Mouse (Mus musculus) CD8-positive naive resting alpha-beta T cell, adult 2 months (primary cell): ENCODE measurements around the gene Hes7.
A peak's percentile ranks its signal among the peaks of the same experiment; 100 is the strongest.

Experiments used
- DNase-seq, 2 experiments: peaks; one replicate each; pipeline ENCODE4 v3.0.0; 2022; ENCODE audit warnings: low read depth in 2 of 2, low spot score in 2 of 2

Hes7 gene

GRCm38 (mm10) chr11:69117737-69118695 is 2.2 kb upstream of the Hes7 start:
- peak; percentile 56 to 61 for DNase-seq

- DNase-seq = peak; percentile 90
Measured at GRCm38 (mm10) chr11:69118765-69119164, 1.4 kb upstream of the Hes7 start.

GRCm38 (mm10) chr11:69119446-69120155 is 603 bp upstream of the Hes7 start:
- DNase-seq = no peak

DNA sequence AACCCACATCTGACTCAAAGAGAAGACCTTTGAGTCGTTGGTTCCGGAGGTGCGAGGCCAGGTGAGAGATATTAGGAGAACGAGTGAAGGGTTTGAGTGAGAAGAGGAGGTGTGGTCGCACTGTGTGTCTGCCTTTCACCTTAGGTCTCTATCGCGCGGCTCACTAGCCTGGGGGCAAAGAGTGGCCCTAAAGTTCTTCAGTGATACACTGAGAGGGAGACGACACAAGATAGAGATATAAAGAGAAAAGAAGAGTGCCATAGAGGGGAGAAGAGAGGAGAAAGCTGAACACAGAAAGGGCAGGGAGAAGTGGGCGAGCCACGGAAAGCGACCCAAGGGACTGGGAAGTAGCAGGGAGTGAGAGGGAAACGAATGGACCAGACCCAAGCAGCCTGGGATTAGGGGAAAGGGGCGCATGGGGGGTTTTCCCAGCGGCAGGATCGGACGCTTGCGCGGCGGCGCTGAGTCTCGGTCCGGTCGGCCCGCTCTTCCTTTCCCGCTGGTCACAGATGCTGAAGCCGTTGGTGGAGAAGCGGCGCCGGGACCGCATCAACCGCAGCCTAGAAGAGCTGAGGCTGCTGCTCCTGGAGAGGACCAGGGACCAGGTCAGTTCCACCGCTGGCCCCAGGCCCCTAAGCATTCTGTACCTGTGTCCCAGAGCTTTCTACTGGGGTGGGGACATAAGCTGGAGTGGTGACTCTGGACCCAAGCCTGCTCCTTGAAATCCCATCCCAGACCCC is 967 bp downstream of the Hes7 start:
- no peak for DNase-seq

GRCm38 (mm10) chr11:69121741-69122335 is 1.6 kb downstream of the Hes7 start:
- DNase-seq = no peak

DNA sequence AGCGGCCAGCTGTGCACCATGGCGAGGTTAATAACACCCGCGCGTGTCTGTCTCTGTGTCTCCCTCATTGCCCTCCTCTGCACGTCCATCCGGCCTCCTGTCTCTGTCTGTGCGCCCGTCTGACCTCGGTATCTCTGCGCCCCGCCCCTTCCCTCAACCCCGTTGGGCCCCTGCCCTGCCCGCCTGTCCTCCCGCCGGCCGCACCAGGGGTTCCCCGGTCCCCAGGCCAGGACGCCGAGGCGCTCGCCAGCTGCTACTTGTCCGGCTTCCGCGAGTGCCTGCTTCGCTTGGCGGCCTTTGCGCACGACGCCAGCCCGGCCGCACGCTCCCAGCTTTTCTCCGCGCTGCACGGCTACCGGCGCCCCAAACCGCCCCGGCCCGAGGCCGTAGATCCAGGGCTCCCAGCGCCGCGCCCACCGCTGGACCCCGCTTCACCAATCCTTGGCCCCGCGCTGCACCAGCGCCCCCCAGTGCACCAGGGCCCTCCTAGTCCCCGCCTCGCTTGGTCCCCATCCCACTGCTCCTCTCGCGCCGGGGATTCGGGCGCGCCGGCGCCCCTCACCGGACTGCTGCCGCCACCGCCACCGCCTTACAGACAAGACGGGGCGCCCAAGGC is 2.2 kb downstream of the Hes7 start, which contains the start of gene 9130213A22Rik:
9130213A22Rik (minus strand) TSS at position 254 of the 616 bp plus-strand sequence.
- DNase-seq = peak; percentile 60

GRCm38 (mm10) chr11:69123056-69123692 is 3.0 kb downstream of the Hes7 start:
- peak; percentile 83 to 89 for DNase-seq

GRCm38 (mm10) chr11:69123693-69124497 is 3.7 kb downstream of the Hes7 start:
- peak; percentile 64 to 66 for DNase-seq

GRCm38 (mm10) chr11:69124498-69124847 is 4.3 kb downstream of the Hes7 start:
- DNase-seq = peak; percentile 73 to 83

DNA sequence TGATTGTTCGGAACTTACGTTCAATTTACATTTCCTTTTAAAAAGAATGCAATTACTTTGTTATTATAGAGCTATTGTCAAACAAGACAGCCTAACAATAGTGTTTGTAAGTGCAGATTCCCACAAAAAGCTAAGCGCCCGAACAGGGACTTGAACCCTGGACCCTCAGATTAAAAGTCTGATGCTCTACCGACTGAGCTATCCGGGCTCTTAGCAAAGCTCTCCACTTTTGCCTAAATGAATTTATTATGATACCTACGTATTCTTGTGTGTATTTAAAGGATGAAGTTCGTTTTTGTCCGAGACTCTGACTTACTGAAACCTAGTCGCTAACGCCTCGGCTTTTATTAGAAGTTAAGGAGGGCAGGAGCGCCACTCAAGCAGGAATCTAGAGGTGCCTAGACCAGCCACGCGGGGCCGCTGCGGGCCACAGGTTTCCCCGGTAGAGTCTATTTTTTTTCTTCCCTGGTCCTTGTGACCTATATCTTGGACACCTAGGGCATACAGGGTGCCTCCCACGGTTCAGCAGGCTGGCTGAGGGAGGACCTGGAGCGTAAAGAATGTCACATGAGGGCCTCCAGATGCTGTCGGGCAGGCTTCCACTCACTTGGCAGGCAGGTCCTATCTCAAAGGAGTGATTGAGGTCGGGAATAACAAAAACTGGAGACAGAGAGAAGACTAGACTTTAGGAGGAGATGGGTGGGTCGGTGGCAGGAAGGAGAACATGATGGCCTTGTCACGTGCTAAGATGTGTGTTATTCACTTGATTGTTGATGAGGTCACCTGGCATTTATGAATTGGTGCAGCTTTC is 5.0 kb downstream of the Hes7 start:
- DNase-seq = peak; percentile 82 to 83

GRCm38 (mm10) chr11:69125852-69125918 is 5.5 kb downstream of the Hes7 start, which contains the start of gene Aloxe3:
Gene Aloxe3 (plus strand): TSS chr11:69125896.
- no peak for DNase-seq

DNA sequence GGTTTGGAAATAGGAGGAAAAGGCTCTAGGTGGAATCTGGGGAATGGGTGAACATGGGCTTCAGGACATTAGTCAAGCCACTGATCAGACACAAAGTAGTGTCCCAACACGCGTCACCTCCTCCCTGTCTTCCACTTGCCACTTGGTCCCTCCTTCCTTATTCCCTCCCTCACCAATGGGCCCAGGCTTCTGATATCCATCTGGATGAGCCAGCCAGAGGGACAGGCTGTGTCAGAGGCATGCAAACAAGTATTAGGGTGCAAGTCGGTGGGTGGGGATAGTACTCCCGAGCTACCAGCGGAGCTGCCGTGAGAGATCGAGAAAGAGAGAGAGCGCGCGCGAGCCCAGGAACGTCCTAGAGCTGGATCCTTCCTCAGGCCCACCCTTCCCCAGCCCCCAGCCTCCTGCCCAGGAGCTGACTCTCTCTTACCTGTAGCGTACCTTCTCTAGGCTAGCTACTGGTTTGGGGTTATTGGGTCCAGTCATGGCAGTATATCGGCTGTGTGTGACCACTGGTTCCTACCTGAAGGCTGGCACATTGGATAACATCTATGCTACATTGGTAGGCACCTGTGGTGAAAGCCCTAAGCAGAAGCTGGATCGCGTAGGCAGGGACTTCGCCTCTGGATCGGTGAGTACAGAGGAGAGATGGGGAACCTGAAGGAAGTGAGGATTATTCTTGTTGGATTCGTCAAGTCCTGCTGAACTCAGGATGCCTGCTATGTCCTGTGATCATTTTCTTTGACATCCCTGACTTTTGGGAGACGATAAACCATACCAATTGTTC is 5.9 kb downstream of the Hes7 start:
- peak in 1 of 2 experiments; percentile 24 for DNase-seq

- DNase-seq = no peak
Measured at GRCm38 (mm10) chr11:69126706-69127095, 6.5 kb downstream of the Hes7 start.

DNA sequence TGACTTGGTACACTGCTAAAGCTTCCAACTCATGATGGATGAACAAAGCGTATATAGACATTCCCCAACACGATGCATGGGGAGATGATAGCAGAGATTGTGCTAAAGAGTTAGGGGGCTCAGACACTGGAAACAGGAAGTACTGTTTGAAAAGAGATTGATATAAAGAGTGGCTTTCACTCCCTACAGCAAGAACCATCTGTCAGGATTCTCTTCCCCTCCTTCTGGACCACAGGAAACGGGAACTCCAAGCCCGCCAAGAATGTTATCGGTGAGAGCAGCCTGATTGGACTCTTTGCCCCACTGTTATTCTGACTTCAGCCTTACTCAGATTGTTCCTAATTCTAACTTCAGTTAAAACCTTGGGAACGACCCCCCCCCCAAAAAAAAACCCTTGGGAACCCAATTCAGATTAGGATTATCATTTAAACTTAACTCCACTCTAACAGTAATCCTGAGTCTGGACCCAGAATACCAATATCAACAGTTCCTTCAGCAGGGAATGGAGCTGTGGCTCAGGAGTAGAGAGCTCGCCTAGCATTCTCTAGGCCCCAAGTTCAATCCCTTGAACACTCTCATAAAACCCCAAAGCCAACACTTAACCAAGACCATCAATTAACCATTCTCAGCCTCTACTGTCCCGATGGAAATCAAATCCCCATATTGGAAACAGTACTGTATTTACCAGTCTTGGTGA is 8.4 kb downstream of the Hes7 start:
- DNase-seq = no peak

GRCm38 (mm10) chr11:69133566-69133922 is 13.3 kb downstream of the Hes7 start:
- DNase-seq = no peak

- peak; percentile 45 to 48 for DNase-seq
Measured at GRCm38 (mm10) chr11:69133923-69134621, 13.9 kb downstream of the Hes7 start.

DNA sequence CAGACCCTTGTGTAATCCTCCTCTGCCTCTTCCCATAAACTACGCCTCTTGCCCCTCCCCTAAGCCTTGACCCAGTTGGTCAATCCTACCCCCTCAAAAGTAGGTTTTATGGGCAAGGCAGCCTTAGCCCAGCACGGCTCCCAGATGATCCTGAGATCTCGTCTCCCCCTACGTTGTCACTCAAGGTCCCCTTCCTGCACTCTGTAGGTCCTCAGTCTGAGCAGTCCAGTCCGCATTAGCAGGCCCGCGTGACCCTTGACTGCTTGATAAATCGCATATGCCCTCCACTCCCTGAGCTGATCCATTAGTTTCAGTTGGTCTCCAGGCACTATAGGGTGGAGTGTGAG is 14.4 kb downstream of the Hes7 start:
- DNase-seq = no peak
